Comparison of ENCODE assay signal across 7 mouse cellular contexts in genomic region chr13:112928038-112928668, GRCm38 (mm10). TPM values are rescaled to one million over a fixed set of nuclear protein-coding genes. Genes with fewer than 3 reads are reported as not detected.
DNase-seq lines count a peak whose midpoint lies in the region; ATAC-seq and TF ChIP-seq lines count a peak whose summit lies in the region.

No protein-coding gene starts in this region.

- no peak for ATAC-seq in neural tube, embryonic 11.5 days (ENCODE audit: insufficient read depth, low FRiP score, low TSS enrichment)
- ATAC-seq in intestine, embryonic 15.5 days, result no peak

- H3K9ac ChIP-seq in neural tube, embryonic 11.5 days (ENCODE audit: low read length), result peak overlapping the region; percentile 74
- H3K9ac ChIP-seq in intestine, embryonic 15.5 days, result peak overlapping the region; percentile 85

- 8% methylated on average over 8 of the region's 8 CpGs for WGBS in neural tube, embryonic 11.5 days
- WGBS in intestine, embryonic 15.5 days, result 6% methylated on average over 8 of the region's 8 CpGs
- 4% methylated on average over 8 of the region's 8 CpGs for WGBS in olfactory bulb, adult 2 months

- peaks cover 9% of the 10 kb centered on the region for H3K4me1 ChIP-seq in neural tube, embryonic 11.5 days (ENCODE audit: control insufficient read depth, insufficient read depth, low read length)
- peaks cover 12% of the 10 kb centered on the region for H3K4me1 ChIP-seq in intestine, embryonic 15.5 days (replicated peaks)
- peaks cover 7% of the 10 kb centered on the region for H3K4me1 ChIP-seq in olfactory bulb, adult 2 months (ENCODE audit: control insufficient read depth, insufficient read depth, low read length)

- H3K27ac ChIP-seq in neural tube, embryonic 11.5 days (ENCODE audit: low read depth, low read length), result peak overlapping the region; percentile 51
- H3K27ac ChIP-seq in intestine, embryonic 15.5 days, result peak overlapping the region; percentile 87
- H3K27ac ChIP-seq in olfactory bulb, adult 2 months (ENCODE audit: insufficient read depth, low read depth, low read length), result peak overlapping the region; percentile 16; the same call in 1 of the 2 replicates

- peaks cover 2% of the 10 kb centered on the region; the same call in 1 of the 2 replicates for H3K36me3 ChIP-seq in neural tube, embryonic 11.5 days (ENCODE audit: control insufficient read depth, insufficient read depth, low read length)
- peaks cover 7% of the 10 kb centered on the region; the same call in 1 of the 2 replicates for H3K36me3 ChIP-seq in intestine, embryonic 15.5 days

- no peaks in the 10 kb centered on the region for H3K9me3 ChIP-seq in neural tube, embryonic 11.5 days (ENCODE audit: control insufficient read depth, low read length)
- H3K9me3 ChIP-seq in intestine, embryonic 15.5 days, result no peaks in the 10 kb centered on the region

- TF ChIP-seq CTCF in olfactory bulb, adult 2 months (IDR thresholded peaks at IDR 0.05; ENCODE audit: insufficient read depth, low read depth, low read length), result no peak

- H3K4me3 ChIP-seq in neural tube, embryonic 11.5 days (ENCODE audit: low read depth, low read length), result peak overlapping the region; percentile 76
- H3K4me3 ChIP-seq in intestine, embryonic 15.5 days (replicated peaks), result peak overlapping the region; percentile 88
- H3K4me3 ChIP-seq in olfactory bulb, adult 2 months (ENCODE audit: insufficient read depth, low read depth, low read length), result peak overlapping the region; percentile 73

- H3K4me2 ChIP-seq in neural tube, embryonic 11.5 days (ENCODE audit: low read depth), result peak overlapping the region; percentile 53
- peak overlapping the region; percentile 80 for H3K4me2 ChIP-seq in intestine, embryonic 15.5 days (replicated peaks)

- H3K27me3 ChIP-seq in neural tube, embryonic 11.5 days (ENCODE audit: control insufficient read depth, insufficient read depth, low read length), result no peaks in the 10 kb centered on the region
- no peaks in the 10 kb centered on the region for H3K27me3 ChIP-seq in intestine, embryonic 15.5 days (replicated peaks)

- no peak for DNase-seq in neural tube, embryonic 11.5 days (ENCODE audit: low spot score)
- no peak for DNase-seq in neural tube, embryonic 10.5 days (ENCODE audit: extremely low spot score, low spot score)
- DNase-seq in embryo, embryonic 11 days, result peak; percentile 32
- no peak for DNase-seq in layer of hippocampus, adult 11-12 months (ENCODE audit: low spot score)
- no peak for DNase-seq in cerebellum, postnatal 14 days

- TF ChIP-seq POLR2A in olfactory bulb, adult 2 months (IDR thresholded peaks at IDR 0.05; ENCODE audit: insufficient read depth, low read depth, low read length), result no peak

RNA-seq across cellular contexts. Expression of gene Dhx29, which starts 0.9 kb away (rescaled TPM):
- 31.9 and 32.7 TPM in 2 replicates for polyA plus RNA-seq in neural tube, embryonic 11.5 days (2014; fragmentation: Nextera tagmentation; extraction: Ambion mirVana)
- 18.0 and 21.5 TPM in 2 replicates for polyA plus RNA-seq in intestine, embryonic 15.5 days (2015; fragmentation: Nextera tagmentation; extraction: Ambion mirVana)
- not detected in 2 replicates for polyA plus RNA-seq in olfactory bulb, adult 2 months (2012; ENCODE audit: insufficient read depth, insufficient read length, low replicate concordance, missing spikeins)

RNA-seq across cellular contexts. Expression of gene Mtrex, which starts 1.0 kb away (rescaled TPM):
- polyA plus RNA-seq in neural tube, embryonic 11.5 days (2014; fragmentation: Nextera tagmentation; extraction: Ambion mirVana), result 105 TPM in 2 replicates
- 54.2 and 60.4 TPM in 2 replicates for polyA plus RNA-seq in intestine, embryonic 15.5 days (2015; fragmentation: Nextera tagmentation; extraction: Ambion mirVana)
- not detected in 2 replicates for polyA plus RNA-seq in olfactory bulb, adult 2 months (2012; ENCODE audit: insufficient read depth, insufficient read length, low replicate concordance, missing spikeins)

RNA-seq across cellular contexts. Expression of gene Ccno, which starts 59.4 kb away (rescaled TPM):
- 0.12 and 0.50 TPM in 2 replicates for polyA plus RNA-seq in neural tube, embryonic 11.5 days (2014; fragmentation: Nextera tagmentation; extraction: Ambion mirVana)
- 0.27 and 0.34 TPM in 2 replicates for polyA plus RNA-seq in intestine, embryonic 15.5 days (2015; fragmentation: Nextera tagmentation; extraction: Ambion mirVana)
- polyA plus RNA-seq in olfactory bulb, adult 2 months (2012; ENCODE audit: insufficient read depth, insufficient read length, low replicate concordance, missing spikeins), result not detected in 2 replicates

Comparison
In these comparisons a context has a peak if more than half of its experiments do, and no peak if none do; other contexts are left out.
1. H3K27ac ChIP-seq: peak in every context shown above with its lines; median percentile 87 in intestine, embryonic 15.5 days; 51 in neural tube, embryonic 11.5 days; 16 in olfactory bulb, adult 2 months.